In the genomic region with DNA sequence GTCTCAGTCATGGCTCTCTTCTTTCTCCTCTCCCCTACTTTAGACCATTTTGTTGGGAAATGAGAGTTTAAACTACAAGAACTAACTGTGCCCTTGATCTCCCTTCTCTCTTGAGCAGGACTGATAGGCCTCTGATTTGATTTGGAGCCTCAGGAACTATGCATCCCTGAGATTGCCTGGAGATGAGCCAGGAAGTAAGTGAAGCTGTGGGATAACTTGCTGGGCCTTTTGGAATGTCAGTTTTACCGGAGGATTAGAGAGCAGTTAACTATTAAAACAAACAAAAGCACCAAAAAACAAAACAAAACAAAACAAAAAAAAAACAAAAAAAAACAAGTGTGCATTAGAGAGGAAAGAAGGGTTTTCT, we compare ENCODE assay signal across 20 mouse cellular contexts. TPM values are rescaled to one million over a fixed set of nuclear protein-coding genes. Genes with fewer than 3 reads are reported as not detected.
A peak's percentile ranks its signal among the peaks of the same experiment; 100 is the strongest.
DNase-seq lines count a peak whose midpoint lies in the region; ATAC-seq and TF ChIP-seq lines count a peak whose summit lies in the region.
"Had no signal": no experiment of that assay in that cellular context is flagged by ENCODE, and none has a peak within 500 bp of the region (broad histone marks: within the 10 kb centered on the region; RNA-seq: fewer than 3 reads in every experiment).

No protein-coding gene starts in this region.

- no peaks in the 10 kb centered on the region for H3K27me3 ChIP-seq in embryonic facial prominence, embryonic 13.5 days
- H3K27me3 ChIP-seq in embryonic facial prominence, embryonic 10.5 days (replicated peaks; ENCODE audit: low read depth, poor library complexity, severe bottlenecking), result no peaks in the 10 kb centered on the region
- no peaks in the 10 kb centered on the region for H3K27me3 ChIP-seq in heart, postnatal 0 days (ENCODE audit: control insufficient read depth, insufficient read depth, low read length)
- H3K27me3 ChIP-seq in liver, postnatal 0 days (ENCODE audit: insufficient read depth, low read length), result no peaks in the 10 kb centered on the region
- H3K27me3 ChIP-seq in liver, embryonic 12.5 days (replicated peaks), result peaks cover 15% of the 10 kb centered on the region
- H3K27me3 ChIP-seq in limb, embryonic 15.5 days, result no peaks in the 10 kb centered on the region
- H3K27me3 ChIP-seq: forebrain, embryonic 15.5 days; midbrain, embryonic 15.5 days had no signal

- no peak overlapping the region for H3K9ac ChIP-seq in embryonic facial prominence, embryonic 13.5 days
- H3K9ac ChIP-seq in heart, postnatal 0 days (replicated peaks; ENCODE audit: low read depth, low read length), result no peak overlapping the region
- no peak overlapping the region for H3K9ac ChIP-seq in liver, postnatal 0 days (replicated peaks)
- H3K9ac ChIP-seq in liver, embryonic 12.5 days, result no peak overlapping the region
- H3K9ac ChIP-seq in limb, embryonic 15.5 days, result no peak overlapping the region
- H3K9ac ChIP-seq: forebrain, embryonic 15.5 days; hindbrain, embryonic 14.5 days; liver, embryonic 15.5 days; midbrain, embryonic 15.5 days had no signal

- peaks cover 10% of the 10 kb centered on the region for H3K4me1 ChIP-seq in embryonic facial prominence, embryonic 13.5 days
- peaks cover 33% of the 10 kb centered on the region for H3K4me1 ChIP-seq in embryonic facial prominence, embryonic 10.5 days
- peaks cover 19% of the 10 kb centered on the region for H3K4me1 ChIP-seq in heart, postnatal 0 days (ENCODE audit: control insufficient read depth, insufficient read depth)
- H3K4me1 ChIP-seq in liver, postnatal 0 days (ENCODE audit: insufficient read depth), result peaks cover 19% of the 10 kb centered on the region; the same call in 1 of the 2 replicates
- peaks cover 17% of the 10 kb centered on the region for H3K4me1 ChIP-seq in liver, embryonic 12.5 days
- H3K4me1 ChIP-seq in limb, embryonic 15.5 days, result peaks cover 13% of the 10 kb centered on the region
- H3K4me1 ChIP-seq: forebrain, embryonic 15.5 days; midbrain, embryonic 15.5 days had no signal

- H3K36me3 ChIP-seq in embryonic facial prominence, embryonic 13.5 days, result no peaks in the 10 kb centered on the region
- H3K36me3 ChIP-seq in embryonic facial prominence, embryonic 10.5 days (replicated peaks), result no peaks in the 10 kb centered on the region
- no peaks in the 10 kb centered on the region for H3K36me3 ChIP-seq in heart, postnatal 0 days (replicated peaks; ENCODE audit: control insufficient read depth, insufficient read depth, low read length)
- H3K36me3 ChIP-seq in liver, postnatal 0 days (replicated peaks; ENCODE audit: insufficient read depth, low read length), result no peaks in the 10 kb centered on the region
- no peaks in the 10 kb centered on the region for H3K36me3 ChIP-seq in liver, embryonic 12.5 days
- no peaks in the 10 kb centered on the region for H3K36me3 ChIP-seq in limb, embryonic 15.5 days
- H3K36me3 ChIP-seq: forebrain, embryonic 15.5 days; liver, embryonic 15.5 days; midbrain, embryonic 15.5 days had no signal

- no peak for ATAC-seq in embryonic facial prominence, embryonic 13.5 days (ENCODE audit: insufficient number of reproducible peaks, insufficient read depth, low FRiP score, low TSS enrichment, low read depth)
- no peak for ATAC-seq in heart, postnatal 0 days (ENCODE audit: insufficient read depth, low read depth)
- ATAC-seq in liver, postnatal 0 days, result peak; percentile 24
- ATAC-seq in liver, embryonic 12.5 days, result no peak
- no peak for ATAC-seq in limb, embryonic 15.5 days (ENCODE audit: insufficient number of reproducible peaks, low FRiP score, low TSS enrichment, low read depth)
- ATAC-seq: CD4-positive, CD25-positive, alpha-beta regulatory T cell, adult 4 months; forebrain, embryonic 15.5 days; midbrain, embryonic 15.5 days had no signal

- no peak overlapping the region for H3K4me3 ChIP-seq in embryonic facial prominence, embryonic 13.5 days
- H3K4me3 ChIP-seq in embryonic facial prominence, embryonic 10.5 days, result no peak overlapping the region
- no peak overlapping the region for H3K4me3 ChIP-seq in heart, postnatal 0 days (ENCODE audit: low read depth, low read length)
- H3K4me3 ChIP-seq in liver, postnatal 0 days (ENCODE audit: low read depth, low read length), result no peak overlapping the region
- no peak overlapping the region for H3K4me3 ChIP-seq in liver, embryonic 12.5 days
- H3K4me3 ChIP-seq in limb, embryonic 15.5 days, result no peak overlapping the region
- H3K4me3 ChIP-seq: erythroblast, embryonic 14.5 days; forebrain, embryonic 15.5 days; left cerebral cortex, adult 2 months; liver, embryonic 15.5 days; midbrain, embryonic 15.5 days had no signal

- DNase-seq in embryonic facial prominence, embryonic 10.5 days (ENCODE audit: low spot score), result no peak
- DNase-seq in heart, postnatal 0 days (ENCODE audit: low spot score), result no peak
- no peak for DNase-seq in heart, adult 18-20 months
- DNase-seq in liver, postnatal 0 days, result no peak
- DNase-seq in layer of hippocampus, adult 9-10 months (ENCODE audit: low spot score), result no peak
- DNase-seq: cerebellum, adult 11 months; right cerebral cortex, postnatal 4 days; thymus, postnatal 25 days had no signal

- TF ChIP-seq EP300 in heart, postnatal 0 days (IDR thresholded peaks at IDR 0.05; ENCODE audit: low read depth), result no peak
- no peak for TF ChIP-seq EP300 in liver, postnatal 0 days (IDR thresholded peaks at IDR 0.05; ENCODE audit: low read depth)

- no peak for TF ChIP-seq CTCF in heart, postnatal 0 days (IDR thresholded peaks at IDR 0.05; ENCODE audit: low read depth)
- TF ChIP-seq CTCF in liver, postnatal 0 days (IDR thresholded peaks at IDR 0.05; ENCODE audit: low read depth), result no peak

- H3K4me2 ChIP-seq in embryonic facial prominence, embryonic 13.5 days, result no peak overlapping the region
- no peak overlapping the region for H3K4me2 ChIP-seq in heart, postnatal 0 days (ENCODE audit: low read depth, low read length)
- H3K4me2 ChIP-seq in liver, postnatal 0 days (ENCODE audit: low read depth, low read length), result no peak overlapping the region
- no peak overlapping the region for H3K4me2 ChIP-seq in liver, embryonic 12.5 days
- H3K4me2 ChIP-seq in limb, embryonic 15.5 days, result no peak overlapping the region
- H3K4me2 ChIP-seq: forebrain, embryonic 15.5 days; hindbrain, embryonic 14.5 days; liver, embryonic 15.5 days; midbrain, embryonic 15.5 days had no signal

- peak overlapping the region; percentile 62 for H3K27ac ChIP-seq in embryonic facial prominence, embryonic 13.5 days
- no peak overlapping the region for H3K27ac ChIP-seq in embryonic facial prominence, embryonic 10.5 days (replicated peaks)
- peak overlapping the region; percentile 75 for H3K27ac ChIP-seq in heart, postnatal 0 days (ENCODE audit: low read depth)
- H3K27ac ChIP-seq in liver, postnatal 0 days (ENCODE audit: low read depth), result peak overlapping the region; percentile 18; the same call in 1 of the 2 replicates
- no peak overlapping the region for H3K27ac ChIP-seq in liver, embryonic 12.5 days
- H3K27ac ChIP-seq in limb, embryonic 15.5 days, result 0 out of 2 replicates have a peak overlapping the region, but pooled peaks have one; percentile 27
- H3K27ac ChIP-seq: forebrain, embryonic 15.5 days; hindbrain, embryonic 14.5 days; left cerebral cortex, adult 2 months; liver, embryonic 15.5 days; midbrain, embryonic 15.5 days had no signal

- WGBS in embryonic facial prominence, embryonic 13.5 days, result 22% methylated on average over 1 of the region's 1 CpGs
- 59% methylated on average over 1 of the region's 1 CpGs for WGBS in embryonic facial prominence, embryonic 10.5 days
- WGBS in heart, postnatal 0 days, result 14% methylated on average over 1 of the region's 1 CpGs
- 50% methylated on average over 1 of the region's 1 CpGs for WGBS in liver, postnatal 0 days (ENCODE audit: insufficient replicate concordance)
- WGBS in liver, embryonic 12.5 days (ENCODE audit: insufficient replicate concordance), result 33% methylated on average over 1 of the region's 1 CpGs
- 18% methylated on average over 1 of the region's 1 CpGs for WGBS in limb, embryonic 15.5 days

- H3K9me3 ChIP-seq in embryonic facial prominence, embryonic 13.5 days, result no peaks in the 10 kb centered on the region
- no peaks in the 10 kb centered on the region for H3K9me3 ChIP-seq in embryonic facial prominence, embryonic 10.5 days
- no peaks in the 10 kb centered on the region for H3K9me3 ChIP-seq in heart, postnatal 0 days (replicated peaks; ENCODE audit: control insufficient read depth, low read length)
- no peaks in the 10 kb centered on the region for H3K9me3 ChIP-seq in liver, postnatal 0 days (ENCODE audit: low read length)
- H3K9me3 ChIP-seq in liver, embryonic 12.5 days (replicated peaks), result no peaks in the 10 kb centered on the region
- H3K9me3 ChIP-seq in limb, embryonic 15.5 days, result no peaks in the 10 kb centered on the region
- H3K9me3 ChIP-seq: forebrain, embryonic 15.5 days; liver, embryonic 15.5 days; midbrain, embryonic 15.5 days had no signal

RNA-seq across cellular contexts. Expression of gene Proser2, which starts 54.5 kb away (rescaled TPM):
- polyA plus RNA-seq in embryonic facial prominence, embryonic 13.5 days (2015; fragmentation: Nextera tagmentation; extraction: Ambion mirVana), result 9.4 and 10.1 TPM in 2 replicates
- polyA plus RNA-seq in embryonic facial prominence, embryonic 10.5 days (2016; fragmentation: Nextera tagmentation; extraction: Ambion mirVana), result 3.6 and 4.4 TPM in 2 replicates
- 39.8 and 61.1 TPM in 2 replicates for total RNA-seq in heart, postnatal 0 days (2014; rRNA removed; ENCODE audit: low replicate concordance)
- polyA plus RNA-seq in heart, postnatal 0 days (2015; fragmentation: Nextera tagmentation; extraction: Ambion mirVana), result 14.7 and 17.9 TPM in 2 replicates
- 10 to 100 TPM; 20.2 to 24.3 TPM for total RNA-seq in heart, adult 18-20 months (2021)
- 10.3 and 15.8 TPM in 2 replicates for polyA plus RNA-seq in liver, postnatal 0 days (2015; fragmentation: Nextera tagmentation; extraction: Ambion mirVana)
- 7.0 and 8.1 TPM in 2 replicates for polyA plus RNA-seq in liver, embryonic 12.5 days (2016; fragmentation: Nextera tagmentation; extraction: Ambion mirVana)
- polyA plus RNA-seq in limb, embryonic 15.5 days (2015; fragmentation: Nextera tagmentation; extraction: Ambion mirVana), result 17.5 and 18.5 TPM in 2 replicates
- total RNA-seq: granulocyte monocyte progenitor cell, adult 5-6 weeks; MEL had no signal

Comparison
In these comparisons a context has a peak if more than half of its experiments do, and no peak if none do; other contexts are left out.
1. H3K27ac ChIP-seq: peak in embryonic facial prominence, embryonic 13.5 days (single experiment), heart, postnatal 0 days (single experiment), liver, postnatal 0 days (single experiment) and limb, embryonic 15.5 days (single experiment); none in embryonic facial prominence, embryonic 10.5 days (single experiment) and liver, embryonic 12.5 days (single experiment).